Mouse (Mus musculus) heart, adult 18-20 months (tissue): ENCODE data around the gene Ferd3l. TPM values are rescaled to one million over a fixed set of nuclear protein-coding genes. Genes with fewer than 3 reads are reported as not detected.

Source experiments
- DNase-seq, 2 experiments: peaks; one replicate each; pipeline ENCODE4 v3.0.0; 2021 to 2022; ENCODE audit warnings: mixed read lengths in 1 of 2
- long read RNA-seq, 2 experiments: library from polyadenylated mRNA; stranded (forward); transcript quantifications; one replicate each; pipeline ENCODE4 v2.0.0; 2021
- total RNA-seq, 2 experiments: library from RNA; stranded (reverse); gene quantifications; 2 replicates each; pipeline ENCODE4 v1.2.3; 2021

Ferd3l gene
- total RNA-seq = not detected
- long read RNA-seq, experiment 1 = 0 reads
- long read RNA-seq, experiment 2 = 0 reads

- no peak for DNase-seq
Observed at GRCm38 (mm10) chr12:33928331-33929192, at the start of gene Ferd3l. Gene Ferd3l (plus strand): TSS chr12:33928425.

GRCm38 (mm10) chr12:33893956-33894355 is 34.3 kb upstream of the Ferd3l start:
- DNase-seq = peak; percentile 13 to 29

- no peak for DNase-seq
Observed at GRCm38 (mm10) chr12:33894621-33895020, 33.6 kb upstream of the Ferd3l start.

- DNase-seq = no peak
Observed at GRCm38 (mm10) chr12:33926751-33927150, 1.5 kb upstream of the Ferd3l start.

- no peak for DNase-seq
Observed at GRCm38 (mm10) chr12:33927334-33928098, 709 bp upstream of the Ferd3l start.

GRCm38 (mm10) chr12:33952843-33953242 is 24.6 kb downstream of the Ferd3l start:
- no peak for DNase-seq

GRCm38 (mm10) chr12:33954931-33955565 is 26.8 kb downstream of the Ferd3l start:
- DNase-seq = no peak

GRCm38 (mm10) chr12:33955606-33956295 is 27.5 kb downstream of the Ferd3l start:
- peak in 1 of 2 experiments; percentile 16 for DNase-seq

- peak; percentile 17 to 43 for DNase-seq
Observed at GRCm38 (mm10) chr12:33956576-33957399, 28.6 kb downstream of the Ferd3l start.

- DNase-seq = peak; percentile 59 to 68
Observed at GRCm38 (mm10) chr12:33957400-33958240, 29.4 kb downstream of the Ferd3l start, which contains the start of gene Twist1. Gene Twist1 (plus strand): TSS chr12:33957671.

GRCm38 (mm10) chr12:33958241-33959194 is 30.3 kb downstream of the Ferd3l start:
- peak; percentile 38 to 50 for DNase-seq

- no peak for DNase-seq
Observed at GRCm38 (mm10) chr12:33959206-33959605, 31.0 kb downstream of the Ferd3l start.

GRCm38 (mm10) chr12:33959846-33960245 is 31.6 kb downstream of the Ferd3l start:
- no peak for DNase-seq

- no peak for DNase-seq
Observed at GRCm38 (mm10) chr12:33961013-33961412, 32.8 kb downstream of the Ferd3l start.

GRCm38 (mm10) chr12:33962118-33962772 is 34.0 kb downstream of the Ferd3l start:
- no peak for DNase-seq

GRCm38 (mm10) chr12:33962773-33963130 is 34.5 kb downstream of the Ferd3l start:
- no peak for DNase-seq

GRCm38 (mm10) chr12:33963671-33964369 is 35.6 kb downstream of the Ferd3l start:
- DNase-seq = no peak

GRCm38 (mm10) chr12:33964427-33964826 is 36.2 kb downstream of the Ferd3l start:
- no peak for DNase-seq
